Mouse (Mus musculus): ENCODE measurements at regions not wholly inside any gene's neighbourhood (a gene's known extent, or its start where the extent isn't known, plus 50 kb on each side); places are given as distances from the start of the nearest gene placed in this dataset.

DNA sequence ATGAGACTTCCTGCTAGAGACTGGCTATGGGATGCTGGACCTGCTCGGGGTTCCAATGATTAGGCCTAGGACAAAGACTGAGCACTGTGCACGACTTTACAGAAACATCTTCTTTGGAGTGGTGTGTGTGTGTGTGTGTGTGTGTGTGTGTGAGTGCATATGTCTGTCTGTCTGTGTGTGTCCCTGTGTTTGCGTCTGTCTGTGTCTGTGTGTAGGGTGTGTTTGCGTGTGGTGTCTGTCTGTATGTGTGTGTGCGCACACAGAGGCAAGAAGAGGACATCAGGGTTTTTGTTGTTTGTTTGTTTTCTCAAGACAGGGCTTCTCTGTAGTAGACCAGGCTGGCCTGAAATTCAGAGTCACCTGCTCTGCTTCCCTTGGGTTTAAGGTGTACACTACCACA lies 51.9 kb upstream of the Slco4a1 start:
- Histone ChIP-seq H3K4me1 (ENCODE audit: control insufficient read depth, insufficient read depth, low read length) (no peaks in the 10 kb centered on the region), H3K27ac (ENCODE audit: insufficient read depth, low read depth, low read length) (no peak overlapping the region), H3K4me3 (ENCODE audit: insufficient read depth, low read depth, low read length) (no peak overlapping the region)
- WGBS: 88% methylated on average over 5 of the region's 5 CpGs
- no peak for TF ChIP-seq CTCF (IDR thresholded peaks at IDR 0.05; ENCODE audit: insufficient read depth, low read depth, low read length)
- no peak for TF ChIP-seq POLR2A (IDR thresholded peaks at IDR 0.05; ENCODE audit: insufficient read depth, low read depth, low read length)

- TF ChIP-seq POLR2A (IDR thresholded peaks at IDR 0.05; ENCODE audit: insufficient read depth, low read depth, low read length): no peak
- no peak for TF ChIP-seq CTCF (IDR thresholded peaks at IDR 0.05; ENCODE audit: insufficient read depth, low read depth, low read length)
- Histone ChIP-seq H3K27ac (ENCODE audit: insufficient read depth, low read depth, low read length) (no peak overlapping the region), H3K4me3 (ENCODE audit: insufficient read depth, low read depth, low read length) (no peak overlapping the region), H3K4me1 (ENCODE audit: control insufficient read depth, insufficient read depth, low read length) (no peaks in the 10 kb centered on the region)
- WGBS: 72% methylated on average over 8 of the region's 8 CpGs
Observed at GRCm38 (mm10) chr2:180403621-180404020, 52.4 kb upstream of the Slco4a1 start.

DNA sequence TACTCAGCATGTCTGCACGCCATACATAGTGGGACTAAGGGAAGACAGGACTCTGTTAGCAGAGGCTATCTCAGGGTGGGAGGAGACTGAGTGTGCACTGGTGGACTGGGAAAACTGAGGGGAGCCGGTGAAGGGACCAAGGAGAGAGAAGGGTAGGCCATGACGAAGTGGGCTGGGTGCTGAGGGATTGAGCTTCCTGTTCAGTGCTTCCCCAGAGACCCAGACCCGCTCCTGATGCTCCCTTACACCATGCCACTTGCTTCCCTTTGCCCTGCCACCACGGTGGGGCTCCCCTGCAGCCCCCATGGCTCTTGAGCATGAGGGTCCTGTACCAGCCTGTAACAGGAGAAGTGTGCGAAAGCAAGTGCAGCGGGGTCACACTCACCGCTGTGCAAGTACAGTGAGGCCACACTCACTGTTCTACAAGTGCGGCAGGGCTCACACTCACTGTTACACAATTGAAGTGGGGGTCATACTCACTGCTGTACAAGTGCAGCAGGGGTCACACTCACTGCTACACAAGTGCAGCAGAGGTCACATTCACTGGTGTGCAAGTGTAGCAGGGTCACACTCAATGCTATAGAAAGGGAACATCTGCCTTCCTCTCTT lies 53.1 kb upstream of the Slco4a1 start:
- H3K27ac ChIP-seq (ENCODE audit: insufficient read depth, low read depth, low read length): no peak overlapping the region
- TF ChIP-seq CTCF (IDR thresholded peaks at IDR 0.05; ENCODE audit: insufficient read depth, low read depth, low read length) (no peak), POLR2A (IDR thresholded peaks at IDR 0.05; ENCODE audit: insufficient read depth, low read depth, low read length) (no peak)
- H3K4me3 ChIP-seq (ENCODE audit: insufficient read depth, low read depth, low read length): no peak overlapping the region
- no peaks in the 10 kb centered on the region for H3K4me1 ChIP-seq (ENCODE audit: control insufficient read depth, insufficient read depth, low read length)
- 89% methylated on average over 9 of the region's 9 CpGs for WGBS

DNA sequence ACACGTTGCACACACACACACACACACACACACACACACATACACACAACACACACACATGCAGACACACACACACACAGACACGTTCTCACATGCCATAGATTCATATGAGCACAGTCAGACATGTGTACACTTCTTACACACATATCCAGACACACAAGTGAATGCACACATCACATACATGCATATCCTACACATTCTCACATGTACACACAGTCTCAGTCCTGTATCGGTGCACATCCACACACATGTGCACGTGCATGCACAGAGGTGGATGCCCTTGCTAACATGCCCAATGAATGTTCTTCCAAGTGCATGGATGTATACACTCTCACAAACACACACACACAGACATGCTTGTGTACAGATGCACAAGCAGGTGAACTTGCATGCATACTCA lies 53.6 kb upstream of the Slco4a1 start:
- no peaks in the 10 kb centered on the region for H3K4me1 ChIP-seq (ENCODE audit: control insufficient read depth, insufficient read depth, low read length)
- H3K27ac ChIP-seq (ENCODE audit: insufficient read depth, low read depth, low read length): no peak overlapping the region
- TF ChIP-seq CTCF (IDR thresholded peaks at IDR 0.05; ENCODE audit: insufficient read depth, low read depth, low read length) (no peak), POLR2A (IDR thresholded peaks at IDR 0.05; ENCODE audit: insufficient read depth, low read depth, low read length) (no peak)
- 79% methylated on average over 4 of the region's 4 CpGs for WGBS
- H3K4me3 ChIP-seq (ENCODE audit: insufficient read depth, low read depth, low read length): no peak overlapping the region

GRCm38 (mm10) chr2:180401409-180402391 lies 54.3 kb upstream of the Slco4a1 start:
- H3K4me3 ChIP-seq (ENCODE audit: insufficient read depth, low read depth, low read length): no peak overlapping the region
- no peak for TF ChIP-seq CTCF (IDR thresholded peaks at IDR 0.05; ENCODE audit: insufficient read depth, low read depth, low read length)
- no peak for TF ChIP-seq POLR2A (IDR thresholded peaks at IDR 0.05; ENCODE audit: insufficient read depth, low read depth, low read length)
- H3K4me1 ChIP-seq (ENCODE audit: control insufficient read depth, insufficient read depth, low read length): no peaks in the 10 kb centered on the region
- H3K27ac ChIP-seq (ENCODE audit: insufficient read depth, low read depth, low read length): no peak overlapping the region
- 87% methylated on average over 8 of the region's 8 CpGs for WGBS

GRCm38 (mm10) chr2:180400514-180401019 lies 55.5 kb upstream of the Slco4a1 start:
- TF ChIP-seq POLR2A (IDR thresholded peaks at IDR 0.05; ENCODE audit: insufficient read depth, low read depth, low read length): no peak
- TF ChIP-seq CTCF (IDR thresholded peaks at IDR 0.05; ENCODE audit: insufficient read depth, low read depth, low read length): no peak
- Histone ChIP-seq H3K4me1 (ENCODE audit: control insufficient read depth, insufficient read depth, low read length) (no peaks in the 10 kb centered on the region), H3K27ac (ENCODE audit: insufficient read depth, low read depth, low read length) (no peak overlapping the region), H3K4me3 (ENCODE audit: insufficient read depth, low read depth, low read length) (no peak overlapping the region)
- 86% methylated on average over 5 of the region's 5 CpGs for WGBS

- H3K4me3 ChIP-seq (ENCODE audit: insufficient read depth, low read depth, low read length): no peak overlapping the region
- 70% methylated on average over 8 of the region's 8 CpGs for WGBS
- H3K4me1 ChIP-seq (ENCODE audit: control insufficient read depth, insufficient read depth, low read length): no peaks in the 10 kb centered on the region
- TF ChIP-seq POLR2A (IDR thresholded peaks at IDR 0.05; ENCODE audit: insufficient read depth, low read depth, low read length): no peak
- no peak for TF ChIP-seq CTCF (IDR thresholded peaks at IDR 0.05; ENCODE audit: insufficient read depth, low read depth, low read length)
- no peak overlapping the region for H3K27ac ChIP-seq (ENCODE audit: insufficient read depth, low read depth, low read length)
Observed at GRCm38 (mm10) chr2:180399651-180400513, 56.2 kb upstream of the Slco4a1 start.

- Histone ChIP-seq H3K4me1 (ENCODE audit: control insufficient read depth, insufficient read depth, low read length) (no peaks in the 10 kb centered on the region), H3K4me3 (ENCODE audit: insufficient read depth, low read depth, low read length) (no peak overlapping the region), H3K27ac (ENCODE audit: insufficient read depth, low read depth, low read length) (no peak overlapping the region)
- no peak for TF ChIP-seq CTCF (IDR thresholded peaks at IDR 0.05; ENCODE audit: insufficient read depth, low read depth, low read length)
- no peak for TF ChIP-seq POLR2A (IDR thresholded peaks at IDR 0.05; ENCODE audit: insufficient read depth, low read depth, low read length)
- WGBS: 89% methylated on average over 6 of the region's 6 CpGs
Observed at GRCm38 (mm10) chr2:180398851-180399447, 57.1 kb upstream of the Slco4a1 start.
